Mouse (Mus musculus): ENCODE data around the gene Irs4. TPM values are rescaled to one million over a fixed set of nuclear protein-coding genes. Genes with fewer than 3 reads are reported as not detected.

The Irs4 gene
- total RNA-seq (2023): not detected in 2 replicates

DNA sequence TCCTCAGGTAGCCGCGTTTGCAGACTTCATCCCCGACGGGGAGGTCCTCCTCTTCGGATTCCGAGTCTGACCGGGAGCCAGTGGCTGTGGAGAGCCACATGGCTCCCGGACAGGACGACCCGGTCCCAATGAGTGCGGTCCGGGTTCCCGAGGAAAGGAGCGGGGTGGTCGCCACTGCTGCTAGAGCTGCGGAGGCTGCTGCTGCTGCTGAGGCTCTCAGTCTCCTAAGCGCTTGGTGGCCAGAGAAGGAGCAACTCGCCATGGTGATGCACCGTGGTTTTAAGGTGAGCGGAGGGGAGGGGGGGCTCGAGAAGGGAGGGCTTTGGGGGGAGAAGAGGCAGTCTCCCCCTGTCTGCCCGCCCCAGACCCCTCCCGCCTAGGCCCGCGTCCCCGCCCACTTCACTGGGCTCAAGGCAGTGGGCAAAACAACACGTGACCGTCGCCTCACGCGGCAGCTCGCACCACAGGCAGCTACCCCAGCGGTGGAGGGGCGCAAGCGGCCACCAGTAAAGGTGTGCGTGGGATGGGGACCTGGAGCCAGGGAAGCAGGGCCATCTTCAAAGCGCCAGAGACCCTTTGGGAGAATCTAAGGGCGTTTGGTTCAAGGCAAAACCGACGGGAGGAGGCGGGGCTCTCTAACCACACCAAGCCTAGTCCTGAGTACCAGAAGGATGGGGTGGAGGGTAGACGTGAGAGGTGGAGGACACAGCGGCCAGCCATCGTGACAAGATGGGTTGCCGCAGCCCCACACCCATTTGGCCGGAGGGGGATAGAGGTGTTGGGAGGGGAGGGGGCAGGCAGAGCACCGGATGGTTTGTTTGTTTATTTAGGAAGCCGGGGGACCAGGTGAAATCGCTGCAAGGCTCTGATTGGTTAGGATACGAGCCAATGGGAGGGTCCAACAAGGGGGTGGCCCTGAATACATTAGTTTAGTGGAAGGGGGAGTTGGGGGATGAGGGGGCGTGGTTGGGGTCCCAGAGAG is at the start of gene Irs4:
TSS of gene Irs4 (minus strand) at position 327 of the 982 bp plus-strand sequence.

Other genes with a start within 250 kb of the Irs4 start
- not detected in 2 replicates for gene Col4a5, start 249.9 kb downstream of the Irs4 start, total RNA-seq (2023)
- not detected in 2 replicates for gene Gm15294, start 150.0 kb upstream of the Irs4 start, total RNA-seq (2023)